Mouse (Mus musculus): ENCODE results near the gene Foxred2.

The Foxred2 gene

GRCm38 (mm10) chr15:77945711-77946110 is 10.8 kb downstream of the Foxred2 start:
- no peak for DNase-seq

DNA sequence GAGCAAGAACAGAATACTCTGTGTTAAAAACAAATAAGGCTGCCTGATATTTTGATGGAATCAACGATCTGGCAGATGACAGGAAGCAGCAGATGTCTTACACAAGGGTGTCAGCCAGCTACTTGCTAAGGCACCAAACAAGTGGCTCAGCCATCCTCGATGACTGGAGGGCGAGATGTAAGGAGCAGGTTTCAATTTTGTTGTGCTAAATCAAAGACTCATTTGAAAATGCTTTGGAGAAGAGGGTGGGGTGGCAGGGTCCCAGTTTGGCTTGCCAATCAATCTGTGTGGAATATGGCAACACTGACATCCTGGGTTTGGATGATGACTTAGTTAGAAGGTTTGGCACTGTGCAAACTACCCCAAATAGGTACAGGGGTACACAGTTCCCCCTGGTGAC is 15.0 kb downstream of the Foxred2 start:
- DNase-seq: no peak

DNA sequence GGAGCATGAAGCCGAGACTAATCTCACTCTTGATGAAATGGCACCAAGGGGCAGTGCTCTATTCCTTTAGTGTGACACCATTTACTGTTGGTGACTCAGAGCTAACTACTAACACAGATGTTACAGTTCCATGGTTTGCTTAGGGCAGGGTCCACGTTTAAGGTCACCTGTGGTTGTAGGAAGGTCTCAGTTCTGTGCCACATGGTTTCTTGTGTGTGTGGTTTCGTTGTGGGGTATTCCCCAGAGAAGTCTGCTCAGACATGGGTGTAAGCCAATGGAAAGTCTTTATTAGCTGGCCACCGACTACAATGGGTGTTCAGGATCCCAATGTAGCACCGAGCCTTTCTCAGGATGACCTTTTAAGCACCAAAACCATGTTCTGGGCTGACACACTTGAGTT is 18.0 kb downstream of the Foxred2 start:
- no peak for DNase-seq

GRCm38 (mm10) chr15:77935673-77936375 is 20.7 kb downstream of the Foxred2 start:
- DNase-seq: no peak

GRCm38 (mm10) chr15:77934968-77935367 is 21.6 kb downstream of the Foxred2 start:
- DNase-seq: no peak

GRCm38 (mm10) chr15:77934326-77934725 is 22.2 kb downstream of the Foxred2 start:
- DNase-seq: peak; percentile 37

DNA sequence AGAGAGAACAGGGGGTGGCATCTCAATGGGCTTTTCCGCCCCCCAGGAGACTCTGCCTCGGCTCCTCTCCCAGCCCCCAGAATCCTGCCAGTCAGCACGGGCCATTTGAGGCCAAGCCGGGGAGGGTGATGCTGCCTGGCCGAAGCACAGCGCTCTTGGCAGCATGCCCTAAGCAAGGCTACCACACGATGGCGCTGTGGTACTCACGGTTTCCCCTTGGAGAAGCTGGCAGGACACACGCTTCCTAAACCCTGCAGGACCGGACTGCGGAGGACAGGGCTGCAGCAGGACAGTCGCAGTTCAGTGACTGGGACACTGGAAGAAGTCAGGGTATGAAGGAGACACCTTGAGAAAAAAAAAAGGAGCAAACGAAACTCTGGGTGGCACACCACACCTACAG is 22.8 kb downstream of the Foxred2 start:
- peak; percentile 99 for DNase-seq

GRCm38 (mm10) chr15:77933222-77933621 is 23.3 kb downstream of the Foxred2 start:
- DNase-seq: no peak

DNA sequence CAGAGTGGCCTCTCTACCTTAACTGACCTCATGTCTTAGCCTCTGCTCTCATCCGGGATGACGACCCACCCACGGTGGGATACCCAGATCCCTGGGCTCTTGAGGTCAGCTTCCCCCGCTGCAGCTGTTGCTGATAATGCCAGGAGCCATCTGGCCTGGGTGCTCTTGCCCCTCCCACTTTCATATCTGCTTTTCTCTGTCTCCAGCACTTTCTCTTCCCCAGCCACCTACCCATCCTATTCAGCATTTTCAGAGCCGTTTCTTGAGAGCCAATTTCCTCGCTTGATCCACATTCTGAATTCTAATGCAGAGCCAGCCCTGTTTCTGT is 24.9 kb downstream of the Foxred2 start:
- no peak for DNase-seq

DNA sequence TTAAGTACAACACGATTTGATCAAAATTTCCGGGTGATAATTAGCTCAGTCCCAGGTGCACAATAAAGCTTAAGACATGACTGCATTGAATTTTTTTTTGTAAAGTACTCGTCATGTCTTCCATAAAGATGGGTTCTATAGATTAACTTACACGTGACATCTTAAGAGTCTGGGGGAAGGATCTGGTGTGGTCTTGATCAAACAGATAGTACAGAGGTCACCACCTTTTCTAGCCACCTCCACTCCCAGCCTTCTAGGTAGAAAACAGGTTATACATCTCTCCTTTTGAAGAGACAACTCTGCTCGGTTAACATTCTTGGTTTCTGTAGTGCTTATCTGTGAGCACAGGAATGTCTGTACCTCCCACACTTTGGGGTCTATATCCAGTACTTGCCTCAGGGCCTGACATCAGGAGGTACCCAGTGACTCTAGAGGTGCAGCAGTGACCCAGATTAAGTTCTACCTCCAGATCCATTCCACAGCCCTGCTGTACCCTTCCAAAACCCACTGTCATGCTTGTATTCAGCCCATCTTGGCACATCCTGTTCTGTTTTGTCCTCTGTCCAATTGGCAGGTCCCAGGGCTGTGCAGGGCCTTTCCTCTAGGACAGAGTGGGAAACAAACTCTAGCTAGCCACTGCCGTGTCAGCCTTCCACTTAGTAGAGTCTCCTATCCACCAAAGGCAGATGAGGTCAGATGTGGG is 25.4 kb downstream of the Foxred2 start:
- no peak for DNase-seq

DNA sequence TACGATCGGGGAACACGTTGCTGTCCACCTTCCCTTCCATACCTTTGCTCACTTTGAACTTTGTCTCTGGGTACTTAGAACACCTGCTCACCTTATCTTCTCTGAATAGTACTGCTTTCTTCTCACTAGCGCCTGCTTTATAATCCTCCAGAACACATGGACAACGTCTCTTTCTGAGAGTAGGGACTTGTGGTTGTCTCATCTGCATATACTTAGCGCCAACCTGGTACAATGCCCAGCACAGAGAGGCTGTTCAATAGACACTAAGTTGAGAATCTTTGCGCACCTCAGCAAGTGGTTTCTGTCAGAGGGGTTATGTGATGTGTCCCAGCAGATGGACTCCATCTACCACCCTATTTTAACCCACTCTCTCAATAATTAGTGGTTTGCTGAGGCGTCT is 26.7 kb downstream of the Foxred2 start:
- no peak for DNase-seq

- peak; percentile 89 for DNase-seq
These were observed 27.7 kb downstream of the Foxred2 start, which contains the start of gene Txn2 for GRCm38 (mm10) chr15:77928673-77929331. Gene Txn2, minus strand, starts transcription at chr15:77929006.

- no peak for DNase-seq
These were observed 28.4 kb downstream of the Foxred2 start for GRCm38 (mm10) chr15:77928091-77928490.

DNA sequence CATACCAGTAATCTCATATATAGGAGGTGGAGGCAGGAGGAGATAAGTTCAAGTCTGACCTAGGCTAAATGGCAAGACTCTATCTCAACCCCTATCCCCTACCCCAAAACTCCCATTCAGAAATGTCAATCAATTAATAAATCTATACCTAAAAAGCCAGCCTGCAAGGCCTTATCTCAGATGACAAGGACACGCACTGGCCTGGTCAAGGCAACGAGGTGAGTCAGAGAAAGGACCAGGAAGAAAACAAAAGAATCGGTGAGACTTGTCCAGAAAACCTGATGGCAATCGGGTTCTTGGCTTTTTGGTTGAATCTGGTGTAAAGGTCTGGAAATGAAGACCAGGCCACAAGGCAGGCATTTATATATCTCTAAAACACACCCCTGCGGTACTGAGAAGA is 29.6 kb downstream of the Foxred2 start:
- no peak for DNase-seq

DNA sequence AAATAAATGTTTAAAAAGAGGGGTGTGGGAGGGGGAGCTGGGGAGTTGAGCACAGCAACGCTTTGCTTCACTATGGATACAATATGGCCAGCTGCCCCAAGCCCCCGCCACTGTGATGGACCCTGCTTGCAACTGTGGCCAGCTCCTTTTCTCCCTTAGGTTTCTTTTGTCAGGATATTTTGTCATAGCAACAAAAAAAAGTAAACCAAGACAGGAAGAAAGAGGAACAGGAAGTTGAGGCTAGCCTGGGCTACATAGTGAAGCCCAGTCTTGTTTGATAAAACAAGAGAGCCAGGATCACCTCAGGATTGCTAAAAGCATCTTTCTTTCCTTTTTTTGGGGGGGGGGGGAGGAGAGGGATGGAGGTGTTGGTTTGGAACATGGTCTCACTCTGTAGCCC is 31.3 kb downstream of the Foxred2 start:
- DNase-seq: no peak

DNA sequence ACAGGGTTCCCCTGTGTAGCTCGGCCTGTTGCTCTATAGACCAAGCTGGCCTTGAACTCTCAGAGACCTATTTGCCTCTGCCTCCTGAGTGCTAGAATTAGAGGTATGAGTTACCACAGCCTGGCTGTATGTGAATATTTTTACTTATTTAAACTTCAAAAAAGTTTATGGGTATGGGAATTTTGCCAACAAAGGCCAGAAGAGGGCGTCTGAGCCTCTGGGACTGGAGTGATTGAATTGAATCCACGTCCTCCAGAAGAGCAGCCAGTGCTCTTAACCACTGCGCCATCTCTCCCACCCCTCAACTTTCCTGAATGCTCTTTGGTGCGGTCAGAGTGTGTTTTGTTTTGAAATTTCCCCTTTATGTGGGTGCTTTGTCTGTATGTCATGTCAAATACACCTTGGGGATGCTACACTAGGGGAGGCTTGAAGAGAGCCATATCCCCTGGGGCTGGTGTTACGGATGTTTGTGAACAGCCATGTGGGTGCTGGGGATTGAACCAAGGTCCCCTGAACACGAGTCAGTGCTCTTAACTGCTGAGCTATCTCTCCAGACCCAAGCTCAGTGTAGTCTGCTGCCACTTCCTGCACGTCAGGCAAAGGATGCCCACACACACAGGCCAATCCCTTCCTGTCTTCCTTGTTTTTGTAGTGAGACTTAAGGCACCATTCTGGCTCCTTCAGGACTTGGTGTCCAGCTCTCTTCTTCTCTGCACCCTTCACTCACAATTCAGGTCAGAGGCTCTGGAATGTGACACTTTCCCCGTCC is 33.1 kb downstream of the Foxred2 start:
- no peak for DNase-seq

- no peak for DNase-seq
These were observed 33.8 kb downstream of the Foxred2 start for GRCm38 (mm10) chr15:77922710-77923109.

DNA sequence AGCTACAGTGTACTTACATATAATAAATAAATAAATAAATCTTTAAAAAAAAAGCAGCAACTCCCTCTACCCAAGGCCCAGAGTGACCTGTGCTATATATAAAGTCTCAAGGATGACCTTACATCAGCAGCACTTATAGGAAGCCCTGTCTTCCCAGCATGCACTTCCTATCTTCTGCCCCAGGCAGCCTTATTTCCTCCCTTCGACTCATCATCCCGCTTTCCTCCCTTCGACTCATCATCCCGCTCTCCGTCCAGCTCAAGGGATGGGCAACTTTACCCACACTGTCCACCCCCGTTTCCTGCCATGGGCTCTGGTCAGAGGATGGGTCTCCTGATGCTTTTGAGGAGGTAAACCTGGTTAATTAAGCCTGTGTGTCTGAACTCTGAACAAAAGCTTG is 34.9 kb downstream of the Foxred2 start:
- no peak for DNase-seq

DNA sequence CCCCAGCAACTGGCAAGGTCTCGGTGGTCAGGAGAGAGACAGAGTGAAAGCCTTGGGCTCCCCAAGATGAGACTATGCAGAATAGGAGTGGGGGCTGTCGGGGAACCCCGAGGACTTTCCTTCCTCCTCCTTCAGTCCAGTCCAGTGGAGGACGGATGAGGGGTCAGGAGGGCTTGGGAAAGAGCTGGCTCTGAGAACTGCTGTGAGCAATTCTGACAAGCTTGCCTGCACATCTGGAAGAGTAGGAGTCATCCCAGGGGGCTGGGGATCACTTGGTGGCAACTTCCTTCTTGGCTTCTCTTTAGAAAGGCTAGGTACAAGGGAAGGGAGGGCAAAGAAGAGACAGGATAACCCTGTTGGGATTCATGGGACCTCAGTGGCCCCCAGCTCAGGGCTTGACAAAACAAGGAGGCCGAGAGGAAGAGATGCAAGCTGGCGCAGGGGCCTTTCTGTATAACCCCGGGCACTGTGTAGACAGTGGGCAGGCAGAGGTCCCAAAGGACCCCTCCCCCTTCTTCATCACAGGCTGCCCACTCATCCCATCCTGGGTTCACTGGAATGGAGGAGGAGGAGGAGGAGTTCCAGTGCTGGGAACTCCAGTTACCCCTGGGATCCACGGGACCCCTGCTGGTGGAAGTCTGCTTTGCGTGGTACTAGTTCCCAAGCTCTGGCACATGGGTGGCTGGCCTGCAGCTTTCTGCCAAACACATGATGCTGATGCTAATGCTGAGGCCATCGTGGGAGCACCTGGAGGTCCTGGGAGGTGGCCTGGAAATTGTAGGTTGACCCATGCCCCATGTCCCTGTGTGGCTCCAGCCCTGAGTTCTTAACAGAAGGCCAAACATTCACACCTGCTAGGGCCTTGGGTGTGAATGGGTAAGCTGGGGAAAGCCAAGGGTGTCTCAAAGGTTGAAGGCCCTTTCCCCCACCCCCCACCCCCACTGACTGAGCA is 35.7 kb downstream of the Foxred2 start:
- peak; percentile 74 for DNase-seq

- no peak for DNase-seq
These were observed 37.1 kb downstream of the Foxred2 start for GRCm38 (mm10) chr15:77919441-77919840.

- peak; percentile 91 for DNase-seq
These were observed 39.5 kb downstream of the Foxred2 start for GRCm38 (mm10) chr15:77916851-77917544.

- no peak for DNase-seq
These were observed 41.2 kb downstream of the Foxred2 start for GRCm38 (mm10) chr15:77915287-77915686.

Data from thymus, postnatal 4 days (tissue).